Mouse (Mus musculus): Measurements from ENCODE around the gene Cep295nl.

The Cep295nl gene

DNA sequence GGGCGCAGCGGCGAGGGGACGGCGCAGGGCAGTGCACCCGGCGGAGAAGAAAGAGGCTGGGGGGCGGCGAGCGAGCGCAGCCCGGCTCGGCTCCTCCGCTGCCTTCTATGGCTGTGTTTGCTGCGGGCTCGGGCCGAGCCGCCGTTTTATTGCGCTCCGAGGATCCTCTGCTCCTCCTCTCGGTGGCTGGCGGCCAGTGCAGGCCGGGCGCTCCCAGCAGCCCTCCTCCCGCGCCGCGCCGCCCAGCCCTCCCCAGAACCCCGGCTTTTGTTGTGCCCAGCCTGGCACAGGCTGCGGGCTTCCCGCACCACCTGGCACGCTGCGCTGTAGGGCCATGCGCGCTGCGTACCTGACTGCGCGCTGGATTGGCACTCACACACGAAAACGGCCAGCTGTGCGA is 12.9 kb upstream of the Cep295nl start:
- no peak for DNase-seq (ENCODE audit: low read depth)

DNA sequence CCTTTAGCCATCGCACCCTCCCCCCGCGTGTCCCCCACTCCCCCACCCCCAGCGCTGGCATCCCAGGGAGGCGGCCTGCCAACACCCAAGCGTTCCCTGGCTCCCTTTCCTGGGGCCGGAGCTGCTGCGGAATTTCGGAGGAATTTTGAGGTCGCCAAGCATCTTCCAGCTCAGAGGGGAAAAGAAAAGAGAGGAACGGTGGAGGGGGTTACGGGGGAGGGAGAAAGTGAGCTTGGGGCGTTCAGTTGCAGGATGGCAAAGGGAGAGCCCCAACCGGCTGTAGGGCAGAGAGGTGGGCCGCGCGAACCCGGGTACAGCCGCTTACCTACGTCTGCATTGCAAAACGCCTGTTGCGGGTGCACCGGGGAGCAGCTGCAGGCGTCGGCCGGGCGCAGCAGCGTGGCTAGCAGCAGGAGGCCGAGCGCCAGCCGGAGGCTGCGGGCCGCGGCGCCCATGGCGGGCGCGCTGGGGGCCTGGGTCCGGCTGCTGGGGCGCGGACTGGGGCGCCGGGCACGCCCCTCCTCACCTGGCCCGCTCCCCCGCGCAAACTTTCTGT is 12.4 kb upstream of the Cep295nl start:
- DNase-seq (ENCODE audit: low read depth) = no peak

DNA sequence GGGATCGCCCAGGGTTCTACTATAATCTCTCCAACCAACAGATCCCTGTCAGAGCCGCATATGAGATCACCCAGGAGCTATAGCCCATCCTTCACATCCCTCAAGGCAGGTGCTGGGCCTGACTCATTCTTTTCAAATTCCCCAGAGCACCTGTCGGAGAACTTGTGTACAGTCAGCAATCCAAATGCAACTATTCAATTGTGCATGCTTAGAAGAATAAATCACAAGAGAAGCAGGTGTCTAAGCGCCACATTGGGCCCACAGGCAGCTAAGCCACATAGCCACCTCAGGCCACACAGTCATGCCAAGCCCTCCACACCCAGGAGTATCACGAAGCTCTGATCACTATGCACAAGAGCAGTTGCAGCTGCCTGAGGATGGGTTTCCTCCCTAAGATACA is 7.2 kb upstream of the Cep295nl start:
- DNase-seq (ENCODE audit: low read depth) = no peak

DNA sequence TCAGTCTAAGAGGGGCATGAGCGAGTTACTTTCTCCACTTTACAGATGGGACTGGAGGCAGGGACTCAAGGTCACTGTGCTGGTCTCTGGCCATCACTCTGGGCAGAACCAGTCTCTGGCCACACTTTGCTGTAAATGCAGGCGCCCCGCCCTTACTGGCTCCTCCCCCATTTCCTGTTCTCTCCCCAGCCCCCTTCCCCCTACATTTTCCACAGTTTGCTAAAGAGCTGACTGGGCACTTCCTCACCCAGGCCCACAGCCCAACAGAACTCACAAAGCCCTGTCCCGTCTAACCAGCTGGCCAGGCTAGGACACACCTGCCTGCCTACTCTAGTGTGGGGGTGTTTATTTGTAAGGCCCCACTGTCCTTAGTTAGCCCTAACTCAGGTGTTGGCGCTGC is 6.6 kb upstream of the Cep295nl start:
- no peak for DNase-seq (ENCODE audit: low read depth)

DNA sequence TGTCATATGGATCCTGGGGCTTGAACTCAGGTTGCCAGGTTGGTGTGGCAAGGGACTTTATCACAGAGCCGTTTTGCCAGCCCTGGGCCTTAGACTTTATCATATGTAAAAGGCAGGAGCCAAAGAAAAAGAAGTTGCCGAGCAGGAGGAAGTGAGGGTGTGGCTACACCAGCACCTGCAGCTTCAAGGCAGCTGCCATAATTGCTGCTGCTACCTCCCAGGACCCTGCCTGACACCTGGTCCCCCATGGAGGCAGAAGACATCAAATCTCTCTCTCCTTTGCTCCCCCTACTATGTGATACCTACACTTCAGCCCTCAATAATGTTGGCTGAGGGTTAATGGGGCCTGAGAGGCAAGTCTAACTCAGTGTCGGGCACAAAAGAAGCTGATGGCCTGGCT is 6.1 kb upstream of the Cep295nl start:
- no peak for DNase-seq (ENCODE audit: low read depth)

DNA sequence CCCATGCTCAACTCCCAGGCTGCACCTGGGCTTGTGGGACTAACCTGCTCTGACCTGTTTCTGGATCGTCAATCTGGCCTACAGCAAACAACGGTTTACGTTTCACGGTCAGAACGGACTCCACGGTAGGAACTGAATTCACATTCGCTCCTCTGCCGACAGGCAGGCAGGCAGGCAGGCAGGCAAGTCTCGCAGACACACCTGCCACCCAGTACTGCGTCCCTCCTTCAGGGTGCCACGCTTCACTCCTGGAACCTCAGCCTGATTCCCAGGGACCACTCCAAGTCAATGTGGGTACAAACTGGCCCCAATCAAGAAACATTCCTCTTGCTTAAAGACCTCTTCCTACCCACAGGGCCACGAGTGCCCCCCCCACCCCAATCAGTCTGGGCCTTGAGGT is 5.6 kb upstream of the Cep295nl start:
- DNase-seq (ENCODE audit: low read depth) = no peak

DNA sequence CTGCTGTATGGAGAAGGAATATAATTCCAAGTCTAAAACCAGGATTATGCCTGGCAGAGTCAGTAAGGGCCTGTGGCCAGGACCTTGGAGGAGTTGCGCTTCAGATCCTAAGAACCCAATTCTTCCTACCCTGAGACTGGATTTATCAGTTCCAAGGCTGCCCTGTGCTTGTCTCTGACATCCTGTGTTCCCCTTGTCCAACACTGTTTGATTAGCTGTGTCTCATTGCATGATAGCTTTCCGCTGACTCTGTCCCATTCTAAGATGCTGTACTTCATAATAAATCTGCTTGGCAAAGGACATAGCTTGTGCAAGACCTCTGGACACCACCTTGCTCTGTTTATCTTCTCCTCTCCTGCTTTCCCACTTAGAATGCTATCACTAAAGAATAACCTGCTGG is 5.1 kb upstream of the Cep295nl start:
- no peak for DNase-seq (ENCODE audit: low read depth)

DNA sequence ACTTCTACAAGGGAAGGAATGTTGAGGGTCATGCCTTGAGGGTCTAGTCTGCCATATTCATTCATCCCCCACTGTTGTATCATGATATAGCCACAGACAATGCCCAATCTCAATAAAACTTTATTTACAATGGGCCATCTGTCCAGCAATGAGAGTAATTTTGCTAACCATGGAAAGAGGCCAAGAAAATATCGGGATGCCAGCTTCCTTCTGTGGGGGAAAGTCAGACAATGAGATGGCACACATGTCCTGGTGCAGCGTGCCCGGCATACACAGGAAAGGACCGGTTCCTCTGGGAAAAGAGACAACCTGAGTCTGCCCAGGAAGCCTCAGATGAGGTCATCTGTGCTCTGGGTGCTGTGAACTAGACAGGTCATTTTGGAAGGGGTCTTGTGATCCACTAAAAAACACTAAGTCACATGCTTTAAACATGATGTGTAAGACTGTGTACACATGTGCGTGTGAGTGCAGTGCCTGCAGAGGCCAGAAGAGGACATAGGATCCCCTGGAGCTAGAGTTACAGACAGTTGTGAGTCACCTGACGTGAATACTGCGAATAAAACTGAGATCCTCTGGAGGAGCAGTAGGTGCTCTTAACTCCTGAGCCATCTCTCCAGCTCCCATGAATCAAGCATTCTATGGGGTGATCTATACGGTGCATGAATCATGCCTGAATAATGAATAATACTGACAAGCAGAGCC is 4.2 kb upstream of the Cep295nl start:
- DNase-seq (ENCODE audit: low read depth) = no peak

DNA sequence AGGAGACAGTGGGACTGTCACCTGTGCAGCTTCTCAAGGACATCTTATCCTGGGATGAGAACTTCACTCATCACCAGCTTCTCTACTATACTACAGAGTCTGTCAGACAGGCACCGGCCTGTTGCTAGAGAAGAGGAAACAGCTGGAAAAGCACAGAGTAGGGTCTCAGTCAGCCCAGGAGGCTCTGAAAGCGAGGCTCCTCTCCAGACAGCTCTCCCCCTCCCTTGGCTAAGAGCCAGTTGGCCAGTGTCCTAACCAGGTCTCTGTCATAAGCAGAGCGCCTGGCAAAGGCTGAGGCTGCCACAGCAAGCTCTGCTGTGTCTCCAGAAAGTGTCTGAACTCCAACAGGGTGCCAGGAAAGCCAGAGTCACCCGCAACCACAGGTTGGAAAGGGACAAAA is 3.4 kb upstream of the Cep295nl start:
- no peak for DNase-seq (ENCODE audit: low read depth)

DNA sequence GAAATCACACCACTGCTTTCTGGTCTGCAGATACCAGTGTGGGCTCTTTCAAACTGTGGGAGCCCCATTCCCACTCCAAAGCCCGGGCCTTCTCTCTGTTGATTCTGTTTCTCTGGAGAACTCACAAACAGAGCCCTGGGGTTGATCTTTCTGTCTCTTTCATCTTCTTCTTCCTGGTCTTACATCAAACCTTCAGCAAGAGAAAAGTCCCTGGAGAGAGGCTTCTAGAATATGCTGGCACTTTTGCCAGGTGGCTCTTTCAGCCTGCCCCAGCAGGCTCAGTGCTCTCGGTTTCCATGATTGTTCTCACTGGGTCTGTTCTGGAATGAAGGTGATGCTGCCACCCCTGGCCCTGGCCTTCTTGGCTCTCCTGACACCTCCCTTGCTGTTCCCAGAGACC is 1.3 kb upstream of the Cep295nl start:
- no peak for DNase-seq (ENCODE audit: low read depth)

DNA sequence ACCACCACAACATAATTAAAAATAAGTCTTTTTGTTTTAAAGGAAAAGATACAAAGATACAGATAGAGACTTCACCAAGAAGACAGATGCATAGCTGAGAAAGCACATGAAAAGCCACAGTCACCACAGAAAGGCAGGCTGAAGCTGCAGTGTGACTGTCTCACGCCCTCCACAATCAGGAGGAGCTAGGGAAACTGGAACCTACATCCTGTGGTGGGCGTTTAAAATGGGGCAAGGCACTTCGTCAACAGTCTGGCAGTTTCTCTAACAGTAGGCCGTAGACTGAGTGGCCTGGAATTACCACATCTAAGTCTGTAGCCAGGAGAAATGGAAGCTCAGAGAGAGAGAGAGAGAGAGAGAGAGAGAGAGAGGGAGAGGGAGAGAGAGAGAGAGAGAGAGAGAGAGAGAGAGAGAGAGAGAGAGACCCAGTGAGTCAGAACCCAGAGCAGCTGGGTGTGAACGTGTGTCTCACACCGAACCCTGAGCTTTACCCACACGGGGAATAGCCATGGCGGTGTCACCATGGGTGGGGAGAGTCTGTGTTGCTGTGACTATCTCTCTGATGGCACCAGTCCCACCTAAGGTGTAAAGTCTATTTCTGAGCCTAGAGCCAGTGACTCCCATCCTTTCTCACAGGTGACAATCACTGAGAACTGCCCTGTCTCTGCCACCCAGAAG is 4.7 kb downstream of the Cep295nl start:
- DNase-seq (ENCODE audit: low read depth) = peak; percentile 80

DNA sequence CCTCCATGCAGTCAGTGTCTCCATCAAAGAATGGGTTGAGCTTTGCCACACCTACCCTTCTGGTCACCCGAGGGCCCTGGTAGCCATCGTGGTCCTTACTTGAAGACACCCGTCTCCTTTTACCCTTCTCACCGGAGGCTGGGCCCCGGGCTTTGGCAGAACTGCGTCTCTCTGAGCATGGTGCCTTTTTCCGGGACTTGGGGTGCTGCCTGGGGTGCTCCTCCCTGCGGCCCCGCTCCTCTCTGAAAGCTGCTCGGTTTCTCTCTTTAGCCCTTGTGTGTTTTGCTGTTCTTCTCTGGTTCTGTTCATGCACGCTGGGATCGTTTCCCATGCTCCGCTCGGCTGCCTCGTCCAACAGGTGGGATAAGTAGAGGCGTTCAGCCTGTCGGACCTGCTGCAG is 8.9 kb downstream of the Cep295nl start:
- no peak for DNase-seq (ENCODE audit: low read depth)

DNA sequence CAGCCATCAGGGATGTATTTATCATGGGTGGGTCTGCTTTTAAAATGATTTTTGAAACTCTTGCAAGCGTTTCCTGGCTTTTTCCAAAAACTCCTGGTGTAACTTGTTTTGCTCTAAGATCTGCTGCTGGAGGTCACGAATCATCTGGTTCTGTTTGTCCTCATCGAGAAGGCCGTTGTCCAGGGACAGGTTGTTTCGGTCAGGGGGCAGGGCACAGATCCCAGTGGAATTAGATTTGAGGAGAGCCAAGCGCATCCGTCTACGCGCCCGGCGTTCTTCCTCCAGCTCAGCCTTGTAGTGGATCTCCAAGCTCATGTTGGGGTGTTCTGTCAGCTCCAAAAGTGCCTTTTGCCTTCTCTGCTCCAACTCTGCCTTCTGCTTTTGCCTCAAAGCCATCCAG is 9.9 kb downstream of the Cep295nl start:
- no peak for DNase-seq (ENCODE audit: low read depth)

DNA sequence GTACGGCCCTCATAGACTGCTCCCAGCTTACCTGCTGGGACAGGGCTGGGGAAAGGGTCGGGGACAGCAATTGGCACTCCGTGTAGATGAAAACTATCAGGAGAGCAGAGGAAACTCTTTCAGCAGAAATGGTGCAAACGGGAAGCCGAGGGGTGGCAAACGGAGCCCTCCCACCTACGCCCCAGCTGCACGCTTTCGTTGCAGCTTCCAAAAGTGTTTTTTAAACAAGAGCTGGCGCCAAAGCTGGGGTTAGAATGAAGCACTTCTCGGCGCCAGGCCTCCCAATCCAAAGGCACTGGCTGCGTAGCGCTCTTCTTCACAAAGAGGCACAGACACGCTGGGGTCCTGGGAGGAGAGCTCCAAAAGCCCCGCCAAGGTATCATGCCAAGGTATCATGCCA is 11.5 kb downstream of the Cep295nl start:
- DNase-seq (ENCODE audit: low read depth) = no peak

DNA sequence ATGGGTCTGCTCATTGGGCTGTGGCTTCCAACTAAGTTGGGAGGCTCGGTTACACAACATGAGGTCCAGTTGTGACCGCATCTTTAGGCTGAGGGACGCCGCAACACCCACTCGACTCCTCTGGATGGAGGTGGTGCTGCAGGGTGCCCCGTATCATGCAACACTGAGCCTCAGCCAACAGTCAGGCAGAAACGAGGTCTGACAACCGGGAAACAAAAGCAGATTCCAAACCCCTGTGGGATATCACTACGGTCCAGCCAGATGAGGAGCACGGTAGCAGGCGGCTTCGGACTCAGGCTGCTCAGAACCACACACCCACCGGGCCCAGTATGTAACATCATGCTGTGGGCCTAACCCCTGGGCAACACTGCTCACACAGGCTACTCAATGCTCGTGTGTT is 11.9 kb downstream of the Cep295nl start:
- DNase-seq (ENCODE audit: low read depth) = no peak

DNA sequence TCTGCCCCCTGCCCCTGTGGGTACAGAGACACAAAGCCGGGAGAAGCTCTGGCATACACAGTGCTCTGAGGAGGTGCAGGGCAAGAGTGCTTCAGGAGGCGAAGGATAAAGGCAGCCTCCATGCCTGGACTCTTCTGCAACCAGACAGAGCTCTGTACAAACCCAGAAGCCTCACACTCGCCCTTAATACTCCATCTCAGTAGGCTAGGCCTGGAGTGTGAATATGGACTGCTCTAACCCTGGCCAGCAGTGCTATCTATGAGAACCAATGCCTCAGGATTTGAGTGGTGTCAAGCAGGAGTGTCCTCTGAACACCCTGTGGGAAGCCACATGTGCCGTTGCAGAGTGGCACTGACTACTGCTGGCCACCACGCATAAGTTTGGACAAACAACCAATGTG is 13.4 kb downstream of the Cep295nl start:
- DNase-seq (ENCODE audit: low read depth) = no peak

DNA sequence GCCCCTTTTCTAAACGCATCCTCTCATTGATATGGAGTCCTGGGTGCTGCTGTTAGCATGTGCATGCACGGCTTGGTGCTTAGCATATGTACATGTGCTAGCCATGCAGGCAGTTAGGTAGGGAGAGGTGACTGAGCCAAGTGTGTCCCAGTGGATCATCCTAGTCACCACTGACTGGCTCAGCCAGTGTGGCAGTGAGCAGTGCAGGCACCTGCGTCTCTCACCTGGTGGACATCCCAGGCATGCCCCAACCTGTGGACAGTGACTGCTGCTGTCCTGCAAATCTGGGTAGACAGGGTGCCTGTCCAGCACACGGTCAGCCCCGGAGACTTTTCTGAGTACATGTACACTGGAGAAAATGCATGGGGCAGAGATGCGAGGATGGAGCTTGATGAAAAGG is 13.8 kb downstream of the Cep295nl start:
- DNase-seq (ENCODE audit: low read depth) = no peak

DNA sequence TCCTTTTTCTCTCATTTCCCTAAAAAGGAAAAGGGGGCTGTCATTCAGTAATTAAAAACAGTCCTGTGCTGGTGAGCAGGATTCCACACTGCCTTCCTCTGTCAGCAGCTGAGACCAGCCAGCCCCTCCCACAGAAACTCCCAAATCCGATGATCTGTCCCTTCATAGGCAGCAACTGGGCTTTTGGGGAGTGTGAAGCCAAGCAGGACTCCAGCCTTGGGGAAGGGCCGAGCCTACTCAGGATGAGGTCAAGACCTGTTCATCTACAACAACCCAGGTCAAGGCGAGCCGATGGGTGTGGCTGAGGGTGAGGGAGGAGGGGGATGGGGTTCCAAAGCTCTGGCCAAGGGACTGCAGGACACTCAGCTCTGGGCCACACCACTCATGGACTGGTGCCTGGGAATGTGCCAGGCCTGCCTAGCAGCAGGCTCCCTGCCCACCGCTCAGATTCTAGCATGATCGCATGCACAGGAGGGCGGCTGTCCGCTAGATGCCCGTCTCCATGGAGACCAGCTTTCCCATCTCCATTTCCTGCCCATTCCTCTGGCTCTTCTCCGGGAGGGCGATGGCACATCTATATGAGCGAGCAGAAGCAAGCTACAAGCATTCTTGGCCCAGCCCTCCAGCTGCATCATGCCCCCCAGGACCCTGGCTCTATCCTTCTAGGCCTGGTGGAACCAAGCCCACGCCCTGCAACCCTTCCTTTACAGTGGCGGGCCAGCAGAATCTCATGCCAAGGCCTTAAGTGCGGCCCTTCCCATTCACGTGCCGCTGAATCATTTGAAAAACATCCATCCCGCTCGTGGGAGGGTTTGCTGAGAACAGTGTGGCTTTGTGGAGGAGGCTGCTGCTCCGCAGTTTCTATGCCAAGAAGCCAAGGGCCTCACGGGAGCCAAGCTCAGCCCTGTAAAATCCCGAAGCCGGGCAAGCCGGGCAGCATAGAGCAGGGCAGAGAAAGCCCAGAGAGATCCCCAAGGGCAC is 15.0 kb downstream of the Cep295nl start:
- peak; percentile 99 for DNase-seq (ENCODE audit: low read depth)

DNA sequence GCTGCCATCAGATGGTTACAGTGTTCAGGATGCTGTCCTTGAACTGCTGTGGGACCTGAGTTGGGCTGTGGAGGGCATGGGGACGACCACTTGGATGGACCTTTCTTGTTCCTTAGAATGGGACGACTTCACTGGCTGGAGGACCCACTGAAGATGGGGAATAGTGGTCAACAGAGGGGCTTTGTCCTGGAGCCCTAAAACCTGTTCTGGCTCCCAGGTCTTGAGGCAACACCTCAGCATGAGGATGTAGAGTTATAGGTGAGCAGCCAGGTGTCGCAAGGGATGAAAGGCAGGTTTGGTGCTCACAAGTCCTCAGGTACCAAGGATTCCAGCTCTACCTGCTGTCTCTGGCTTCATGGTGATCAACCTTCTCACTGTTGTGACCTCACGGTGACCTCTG is 15.8 kb downstream of the Cep295nl start:
- no peak for DNase-seq (ENCODE audit: low read depth)

DNA sequence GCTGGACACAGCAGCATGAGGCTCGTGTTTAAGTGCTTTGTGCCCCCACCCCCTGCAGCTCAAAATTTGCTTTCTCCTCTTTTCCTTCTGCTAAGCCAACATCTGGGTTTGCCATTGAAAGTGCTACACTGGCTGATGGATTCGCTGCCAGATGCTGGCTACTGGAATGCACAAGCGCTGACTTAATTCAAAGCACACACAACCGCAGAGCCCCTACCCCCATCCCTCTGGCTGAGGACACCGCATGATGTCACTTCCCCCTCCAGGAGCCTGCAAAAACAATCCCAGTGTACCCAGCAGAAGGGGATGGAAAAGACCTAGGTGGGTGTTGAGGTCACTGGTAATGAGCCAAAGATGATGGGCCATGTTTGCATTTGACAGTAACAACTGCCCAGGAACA is 17.8 kb downstream of the Cep295nl start:
- peak; percentile 92 for DNase-seq (ENCODE audit: low read depth)

DNA sequence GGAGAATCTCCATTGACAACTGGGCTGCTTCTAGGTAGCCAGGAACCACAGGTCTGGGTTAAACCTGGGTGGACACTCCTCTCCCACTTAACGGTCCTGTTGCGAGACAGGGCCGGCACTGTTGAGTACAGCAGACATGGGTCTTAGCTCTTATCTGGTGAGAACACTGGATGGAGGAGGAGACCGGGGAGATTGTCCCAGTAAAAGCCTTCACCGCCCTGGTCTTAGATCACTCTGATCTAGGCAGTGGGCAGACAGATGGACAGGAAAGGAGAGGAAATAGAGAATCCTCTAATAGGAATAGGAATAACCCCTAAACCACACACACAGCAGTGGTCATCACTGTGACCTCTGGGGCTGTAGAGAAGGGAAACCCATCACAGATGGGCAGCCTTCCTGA is 18.3 kb downstream of the Cep295nl start:
- DNase-seq (ENCODE audit: low read depth) = no peak

DNA sequence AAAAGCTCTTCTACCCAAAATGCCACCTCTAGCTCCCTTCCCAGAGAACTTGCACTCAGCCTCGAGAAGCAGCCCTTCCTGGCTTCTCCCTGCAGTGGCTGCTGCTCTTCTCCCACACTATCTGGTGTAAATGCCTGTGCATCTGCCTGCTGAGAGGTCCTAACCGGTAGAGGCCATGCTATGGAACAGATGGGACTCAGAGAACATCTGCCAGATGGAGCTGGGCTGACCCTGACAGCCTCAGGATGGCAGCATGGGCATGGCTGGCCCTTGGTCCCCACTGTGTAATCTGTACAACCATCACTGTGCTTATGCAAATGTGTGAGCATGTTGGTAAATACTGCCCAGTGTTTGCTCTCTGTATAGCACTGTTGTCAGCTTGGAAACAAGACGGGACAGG is 19.7 kb downstream of the Cep295nl start:
- no peak for DNase-seq (ENCODE audit: low read depth)

DNA sequence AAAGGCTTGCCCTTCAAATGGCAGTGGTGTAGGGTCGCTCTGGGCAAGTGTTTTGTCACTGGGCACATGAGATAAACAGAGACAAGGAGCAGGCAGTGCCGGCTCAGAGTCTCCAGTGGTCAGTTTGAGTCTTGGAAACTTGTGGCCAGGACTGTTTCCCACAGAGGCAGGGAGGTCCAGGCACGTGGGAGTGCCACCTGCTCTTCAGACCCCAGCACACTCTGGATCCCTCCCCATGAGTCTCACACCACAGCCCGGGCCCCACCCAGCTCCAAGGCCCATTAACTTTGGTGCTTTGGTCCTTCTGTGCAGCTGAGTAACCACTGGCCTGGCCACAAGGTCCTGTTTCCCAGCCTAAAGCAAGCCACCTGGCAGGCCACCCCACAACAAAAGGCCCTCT is 20.3 kb downstream of the Cep295nl start:
- peak; percentile 78 for DNase-seq (ENCODE audit: low read depth)

All from fibroblast of lung, adult 2 months (primary cell).